Mouse (Mus musculus) ZHBTc4 (cell line): ENCODE measurements around the gene Sds.

ENCODE experiments used
- DNase-seq: peaks from one replicate; pipeline ENCODE4 v3.0.0-alpha.2; 2011; ENCODE audit warnings: low read depth, low spot score

The Sds gene

DNA sequence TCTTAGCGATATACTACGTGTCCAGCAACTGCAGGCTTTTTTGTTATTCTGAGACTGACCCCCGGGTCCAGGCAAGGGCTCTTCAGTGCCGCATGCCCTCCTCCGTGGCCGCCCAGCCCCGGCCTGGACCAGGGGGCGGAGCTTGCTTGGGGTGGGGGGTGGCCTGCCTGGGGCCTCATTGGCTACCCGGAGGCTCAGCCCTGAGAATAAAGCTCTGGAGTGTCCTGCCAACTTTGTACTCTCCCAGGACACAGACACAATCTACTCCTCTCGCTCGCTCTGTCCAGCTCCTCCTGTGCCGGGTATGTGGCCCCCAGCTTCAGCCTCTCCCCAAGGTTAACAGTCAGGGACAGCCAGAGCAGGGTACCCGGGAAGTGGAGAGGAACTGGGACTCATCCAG is at the start of gene Sds:
Sds (plus strand) TSS at position 231 of the 400 bp plus-strand sequence.
- DNase-seq, result no peak

- no peak for DNase-seq
These were observed 49.8 kb upstream of the Sds start for GRCm38 (mm10) chr5:120426572-120426971.

DNA sequence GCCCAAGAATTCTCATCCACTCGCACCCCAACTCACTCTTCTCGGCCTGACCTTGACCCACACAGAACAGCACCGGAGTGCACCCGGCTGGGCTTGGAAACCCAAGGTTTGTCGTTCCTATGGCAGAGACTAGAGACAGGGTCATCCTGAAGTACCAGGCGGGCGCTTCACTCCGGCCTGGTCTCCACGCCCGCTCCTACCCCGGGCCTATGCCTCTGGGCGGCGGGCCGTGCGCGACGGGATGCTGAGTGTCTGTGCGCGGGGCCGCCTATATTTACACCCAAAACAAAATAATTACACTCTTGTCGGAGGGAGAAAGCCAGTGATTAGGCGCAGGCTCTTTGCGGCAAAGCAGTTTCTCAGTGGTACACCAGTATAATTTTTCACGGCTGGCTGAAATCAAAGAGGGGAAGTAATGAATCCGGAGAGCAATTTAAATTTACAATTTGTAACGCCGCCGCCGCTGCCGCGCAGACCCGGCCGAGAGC is 48.8 kb upstream of the Sds start:
- no peak for DNase-seq

GRCm38 (mm10) chr5:120428189-120428838 is 48.0 kb upstream of the Sds start:
- peak; percentile 29 for DNase-seq

DNA sequence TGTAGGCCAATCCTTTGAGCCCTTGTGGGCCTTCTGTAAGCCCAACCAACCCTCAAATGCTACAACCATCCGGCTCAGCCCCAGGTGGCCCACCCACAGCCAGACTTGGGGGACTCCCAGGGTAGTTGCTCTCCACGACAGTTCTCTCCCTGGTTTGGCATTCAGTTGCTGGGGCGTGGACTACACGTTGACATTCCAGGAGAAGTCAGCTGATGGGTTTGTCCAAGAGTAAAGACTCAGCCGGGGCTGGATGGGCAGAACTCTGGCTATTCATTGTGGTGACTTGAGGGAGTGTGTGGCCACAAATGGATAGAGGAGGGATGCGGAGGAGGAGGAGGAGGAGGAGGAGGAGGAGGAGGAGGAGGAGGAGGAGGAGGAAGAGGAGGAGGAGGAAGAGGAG is 47.3 kb upstream of the Sds start:
- peak; percentile 85 for DNase-seq

DNA sequence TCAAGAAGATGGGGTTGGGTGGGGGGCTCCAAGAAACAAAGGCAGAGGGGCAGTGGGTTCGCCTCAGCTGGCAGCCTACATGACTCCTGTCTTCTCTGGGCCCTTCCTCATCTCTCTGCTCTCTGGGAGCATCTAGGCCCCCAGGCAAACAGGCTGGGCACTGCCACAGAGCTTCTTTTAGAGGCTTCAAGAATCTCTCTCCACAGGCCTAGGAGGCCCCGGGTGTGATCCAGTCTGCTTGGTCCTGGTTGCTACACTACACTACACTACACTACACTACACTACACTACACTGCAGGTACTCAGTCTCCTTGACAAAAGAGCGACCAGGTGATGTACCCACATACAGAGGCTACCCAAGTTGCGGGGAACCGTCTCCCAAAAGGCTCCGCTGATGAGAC is 46.6 kb upstream of the Sds start:
- no peak for DNase-seq

GRCm38 (mm10) chr5:120431001-120431583 is 45.2 kb upstream of the Sds start:
- DNase-seq, result peak; percentile 75

- peak; percentile 61 for DNase-seq
These were observed 44.5 kb upstream of the Sds start, which contains the start of gene Lhx5 for GRCm38 (mm10) chr5:120431649-120432485. Gene Lhx5 (plus strand): TSS chr5:120431699.

DNA sequence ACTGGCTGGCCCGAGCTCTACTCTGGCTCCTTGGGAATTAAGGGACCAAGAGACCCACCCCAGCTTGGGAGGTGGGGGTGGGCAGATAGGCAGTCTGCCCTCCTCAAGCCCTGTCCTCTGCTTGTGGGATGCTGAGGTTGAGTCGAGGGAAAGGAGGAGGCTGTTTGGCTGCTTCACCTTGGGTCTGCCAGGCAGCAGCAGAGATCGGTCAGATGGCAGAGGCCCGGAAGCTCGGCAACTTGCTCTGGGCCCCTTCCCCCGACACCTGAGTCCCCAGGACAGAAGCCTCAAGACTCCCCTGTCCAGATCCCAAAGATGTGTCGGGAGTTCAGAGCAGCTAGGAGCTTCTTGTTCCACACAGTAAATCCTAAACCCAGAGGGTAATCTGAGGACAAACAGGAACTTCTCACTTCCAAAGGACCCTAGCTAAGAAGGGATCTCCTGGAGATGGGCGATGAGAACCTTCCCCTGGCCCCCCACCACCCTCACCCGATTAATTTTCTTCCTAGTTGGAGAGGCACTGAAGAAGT is 43.8 kb upstream of the Sds start:
- DNase-seq, result peak; percentile 35

GRCm38 (mm10) chr5:120433135-120433760 is 43.1 kb upstream of the Sds start:
- DNase-seq, result peak; percentile 60

- DNase-seq, result peak; percentile 41
These were observed 42.0 kb upstream of the Sds start for GRCm38 (mm10) chr5:120434231-120434735.

DNA sequence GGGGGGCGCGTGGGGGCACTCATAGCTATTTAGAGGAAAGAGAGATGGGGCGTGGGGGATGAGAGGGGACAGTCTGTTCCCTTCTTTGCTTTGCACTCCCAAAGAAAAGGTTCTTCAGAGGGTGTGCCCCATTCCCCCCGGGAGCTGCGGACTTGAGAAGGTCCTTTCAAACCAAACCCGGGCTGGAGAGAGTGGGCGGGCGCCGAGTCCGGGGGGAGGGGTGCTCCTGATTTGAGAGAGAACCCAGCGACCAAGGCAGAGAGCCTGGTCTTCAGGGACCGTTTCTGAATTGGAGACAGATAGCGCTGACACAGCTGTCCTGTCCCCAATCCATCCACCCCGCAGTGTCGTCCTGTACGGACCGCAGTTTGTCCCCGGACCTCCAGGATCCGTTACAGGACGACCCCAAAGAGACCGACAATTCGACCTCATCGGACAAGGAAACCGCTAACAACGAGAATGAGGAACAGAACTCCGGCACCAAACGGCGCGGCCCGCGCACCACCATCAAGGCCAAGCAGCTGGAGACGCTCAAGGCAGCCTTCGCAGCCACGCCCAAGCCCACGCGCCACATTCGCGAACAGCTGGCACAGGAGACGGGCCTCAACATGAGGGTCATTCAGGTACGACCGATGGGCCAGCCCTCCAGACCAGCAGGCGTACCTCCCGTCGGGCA is 41.2 kb upstream of the Sds start:
- DNase-seq, result peak; percentile 64

GRCm38 (mm10) chr5:120435731-120436501 is 40.4 kb upstream of the Sds start:
- DNase-seq, result peak; percentile 61

DNA sequence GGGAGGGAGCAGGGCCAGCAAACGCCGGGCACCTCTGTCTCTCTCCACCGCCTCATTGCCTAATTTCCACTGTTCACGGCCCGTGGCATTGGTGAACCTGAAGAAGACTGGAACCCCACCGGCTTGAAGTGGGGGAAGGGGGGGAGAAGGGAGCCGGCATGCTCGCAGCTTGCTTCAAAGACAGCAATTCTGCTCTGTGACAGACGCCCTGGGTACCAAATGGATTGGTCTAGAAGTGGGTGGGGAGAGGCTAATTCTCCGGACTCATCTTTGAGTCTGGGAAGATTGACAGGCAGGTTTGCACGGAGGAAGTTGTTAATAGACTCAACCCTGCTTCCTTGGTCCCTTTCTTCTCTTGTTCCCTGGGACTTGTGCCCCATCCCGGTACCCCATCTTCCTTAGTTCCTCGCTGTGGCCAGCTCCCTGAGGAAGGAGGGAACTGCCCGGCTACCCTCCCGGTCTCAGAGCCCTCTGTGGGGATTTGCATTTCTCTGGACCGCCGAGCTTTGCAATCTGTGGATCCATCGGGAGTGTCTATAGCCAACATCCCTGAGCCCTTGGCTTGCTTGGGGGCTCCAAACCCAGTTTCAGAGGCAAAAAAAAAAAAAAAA is 39.3 kb upstream of the Sds start:
- DNase-seq, result peak; percentile 68

DNA sequence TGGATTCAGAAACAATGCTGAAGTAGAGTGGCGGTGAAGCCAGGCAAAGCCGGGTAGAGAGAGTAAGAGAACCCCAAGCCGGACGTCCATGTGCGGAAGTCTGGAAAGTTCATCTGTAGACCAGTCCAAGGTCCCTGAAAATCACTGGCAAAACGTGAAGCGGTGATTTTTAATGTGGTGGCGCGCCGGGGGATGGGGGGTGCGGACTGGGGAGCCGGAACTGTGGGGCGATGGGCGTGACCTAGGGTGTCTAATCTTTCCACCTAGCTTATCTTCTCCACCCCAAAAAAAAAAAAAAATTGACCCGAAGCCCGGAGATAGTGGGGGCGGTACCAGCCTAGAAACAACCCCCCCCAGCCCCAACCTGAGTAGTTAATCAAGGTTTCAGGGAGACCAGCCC is 38.8 kb upstream of the Sds start:
- no peak for DNase-seq

DNA sequence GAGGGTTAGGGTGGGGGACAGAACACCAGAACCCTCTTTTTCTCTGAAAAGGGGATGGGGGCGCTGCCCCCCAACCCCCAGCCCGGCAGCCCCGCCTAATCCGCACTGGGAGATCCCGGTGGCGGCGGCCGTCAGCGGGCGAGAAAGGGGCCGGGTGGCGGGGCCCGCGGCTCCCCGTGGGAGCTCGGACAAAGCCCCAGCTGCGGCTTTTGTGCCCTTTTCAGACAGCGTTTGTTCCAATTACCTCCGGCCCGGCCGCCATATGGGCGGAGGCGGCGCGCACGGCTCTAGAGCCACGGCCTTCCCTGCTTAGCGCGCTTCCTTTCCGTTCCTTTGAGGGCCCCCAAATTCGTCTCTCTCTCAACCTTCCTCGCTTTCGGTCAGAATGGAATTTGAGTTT is 38.3 kb upstream of the Sds start:
- peak; percentile 55 for DNase-seq

DNA sequence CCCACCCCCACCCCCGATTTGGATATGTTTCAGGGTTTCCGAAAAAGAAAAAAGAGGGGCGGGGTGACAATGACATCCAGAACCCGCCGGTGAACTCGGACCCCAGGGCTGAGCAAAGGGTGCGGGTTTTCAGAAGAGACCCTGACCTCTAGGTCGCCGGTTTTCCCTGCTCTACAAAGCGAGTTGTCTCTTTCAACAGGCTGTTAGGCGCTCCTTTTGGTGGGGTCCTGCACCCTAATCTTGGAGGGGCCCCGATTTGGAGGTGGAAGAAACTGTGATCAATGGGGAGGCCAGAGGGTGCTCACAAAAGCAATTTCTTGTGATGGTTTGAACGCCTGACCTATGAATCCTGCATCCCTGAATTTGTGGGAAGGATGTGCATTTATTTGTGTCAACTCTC is 37.9 kb upstream of the Sds start:
- DNase-seq, result peak; percentile 23

- peak; percentile 57 for DNase-seq
These were observed 37.2 kb upstream of the Sds start for GRCm38 (mm10) chr5:120438991-120439710.
